Mouse (Mus musculus): ENCODE data around the gene Jund.

Gene Jund

GRCm38 (mm10) chr8:70729808-70730475, 31.2 kb downstream of the Jund start:
- no peak for DNase-seq

DNA sequence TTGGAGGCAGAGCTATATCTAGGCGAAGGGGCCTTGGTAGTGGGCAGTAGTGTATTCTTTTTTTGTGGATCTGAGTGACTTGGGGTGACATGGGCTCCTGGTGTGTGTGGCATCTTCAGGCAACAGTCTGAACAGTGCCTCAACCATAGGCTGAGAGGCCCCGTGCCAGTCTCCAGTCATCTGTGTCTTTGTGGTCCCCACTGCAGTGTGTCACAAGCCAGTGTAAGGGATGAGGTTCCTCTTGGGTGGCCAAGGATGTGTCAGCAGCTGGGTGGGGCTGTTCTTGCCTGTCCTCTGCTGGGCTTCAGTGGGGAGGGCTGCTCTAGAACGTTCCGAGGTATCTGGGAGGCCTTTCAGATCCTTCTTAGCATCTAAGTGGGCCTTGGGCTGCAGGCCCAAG, 32.2 kb downstream of the Jund start:
- DNase-seq, result no peak

DNA sequence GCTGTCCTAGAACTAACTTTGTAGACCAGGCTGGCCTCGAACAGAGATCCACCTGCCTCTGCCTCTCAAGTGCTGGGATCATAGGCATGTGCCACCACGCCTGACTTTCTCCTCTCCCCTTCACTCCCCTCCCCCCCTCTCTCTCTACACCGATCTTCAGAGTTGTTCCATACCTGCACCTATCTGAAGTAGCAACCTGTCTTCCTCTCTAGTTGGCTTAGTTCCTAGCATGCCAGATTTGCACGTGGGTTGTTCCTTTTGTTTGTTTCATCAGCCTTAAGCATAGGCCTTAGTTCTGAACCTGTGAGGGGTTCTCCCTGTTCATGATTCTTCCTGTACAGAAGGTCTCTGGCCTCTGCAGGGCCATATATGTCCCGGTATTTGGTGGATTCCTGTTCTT, 39.0 kb downstream of the Jund start:
- DNase-seq, result no peak

GRCm38 (mm10) chr8:70738211-70738610, 39.5 kb downstream of the Jund start:
- DNase-seq, result no peak

GRCm38 (mm10) chr8:70741661-70742060, 42.9 kb downstream of the Jund start:
- no peak for DNase-seq

DNA sequence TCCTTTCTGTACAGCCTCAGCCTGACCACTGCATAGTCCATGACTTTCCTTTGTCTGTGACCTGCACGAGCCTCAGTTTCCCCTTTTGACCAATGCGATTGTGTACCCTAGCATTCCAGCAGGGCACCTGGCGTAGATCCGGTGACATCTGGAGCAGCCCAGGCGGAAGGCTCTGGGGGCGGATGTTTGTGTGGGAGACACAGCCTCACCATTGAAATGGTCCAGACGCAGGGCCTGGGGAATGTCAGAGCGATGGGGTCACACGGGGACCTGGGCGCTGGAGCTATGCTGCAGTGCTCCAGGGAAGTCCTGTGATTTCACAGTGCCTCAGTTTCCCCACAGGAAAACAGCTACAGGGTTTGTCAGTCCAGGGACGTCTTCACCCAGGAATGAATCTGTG, 43.4 kb downstream of the Jund start:
- no peak for DNase-seq

GRCm38 (mm10) chr8:70742981-70743655, 44.4 kb downstream of the Jund start:
- no peak for DNase-seq

- peak; percentile 34 to 40 for DNase-seq
Observed at GRCm38 (mm10) chr8:70743656-70744590, 45.2 kb downstream of the Jund start.

DNA sequence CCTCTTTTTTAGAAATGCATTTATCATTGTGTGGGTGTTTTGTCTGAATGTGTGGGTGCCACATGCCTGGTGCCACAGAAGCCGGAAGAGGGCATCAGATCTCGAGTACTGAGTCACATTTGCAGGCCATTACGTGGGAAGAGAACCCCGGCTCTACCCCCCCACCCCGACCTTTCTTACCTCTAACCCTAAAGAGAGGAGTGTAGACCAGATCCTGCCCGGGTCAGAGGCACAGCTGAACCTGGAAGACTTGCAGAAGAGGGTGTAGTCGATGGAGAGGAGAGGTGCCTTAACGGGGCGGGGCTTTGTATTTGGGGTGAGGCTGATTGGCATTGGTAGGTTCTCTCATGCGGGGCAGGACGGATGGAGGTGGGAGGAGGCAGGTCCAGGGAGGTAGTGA, 46.1 kb downstream of the Jund start:
- no peak for DNase-seq

DNA sequence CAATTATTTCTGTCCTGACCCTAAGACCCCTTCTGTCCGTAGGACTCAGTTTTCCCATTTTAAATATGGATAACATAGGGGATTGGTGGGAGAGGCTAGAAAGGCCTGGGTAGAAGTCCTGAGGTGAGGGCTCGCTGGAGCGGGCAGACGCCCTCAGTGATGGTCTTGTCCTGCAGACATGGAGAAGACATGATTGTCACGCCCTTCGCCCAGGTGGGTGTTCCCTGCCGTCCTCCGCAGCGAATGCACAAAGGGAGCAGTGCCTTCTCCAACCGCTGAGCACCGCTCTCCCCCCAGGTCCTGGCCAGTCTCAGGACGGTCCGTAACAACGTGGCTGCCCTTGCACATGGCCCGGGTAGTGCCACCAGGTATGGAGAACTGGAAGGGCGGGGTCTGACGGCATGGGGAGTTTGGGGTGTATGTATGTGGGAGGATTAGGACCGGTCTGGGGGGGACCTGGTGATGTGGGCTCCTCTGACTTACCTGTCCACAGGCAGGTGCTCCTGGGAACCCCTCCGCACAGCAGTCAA, 47.0 kb downstream of the Jund start:
- no peak for DNase-seq

DNA sequence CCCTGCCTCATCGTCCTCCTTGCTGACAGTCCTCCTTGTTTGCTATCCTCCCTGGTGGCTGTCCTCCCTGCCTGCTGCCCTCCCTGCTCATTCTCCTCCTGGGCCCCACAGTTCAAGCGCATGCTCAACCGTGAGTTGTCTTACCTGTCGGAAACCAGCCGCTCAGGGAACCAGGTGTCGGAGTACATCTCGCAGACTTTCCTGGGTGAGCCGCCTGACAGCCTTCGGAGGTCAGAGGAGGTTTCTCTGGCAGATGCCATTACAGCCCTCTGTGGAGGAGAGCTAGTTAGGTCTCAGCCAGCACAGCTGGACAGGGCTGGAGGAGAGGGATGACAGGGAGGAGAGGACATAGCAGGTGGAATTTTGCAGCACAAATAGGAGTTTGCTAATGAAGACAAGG, 47.9 kb downstream of the Jund start:
- DNase-seq, result no peak

- DNase-seq, result no peak
Observed at GRCm38 (mm10) chr8:70747211-70747890, 48.6 kb downstream of the Jund start.

- no peak for DNase-seq
Observed at GRCm38 (mm10) chr8:70748246-70749096, 49.7 kb downstream of the Jund start.

GRCm38 (mm10) chr8:70749097-70749674, 50.4 kb downstream of the Jund start:
- DNase-seq, result no peak
